Mouse (Mus musculus) neutrophil, adult 5-6 weeks (primary cell): Measurements from ENCODE around the gene Emid1. TPM values are rescaled to one million over a fixed set of nuclear protein-coding genes. Genes with fewer than 3 reads are reported as not detected.

ENCODE experiments used
- ATAC-seq: fragments of 151-379, 151-347 bp; 2 replicates; pipeline ENCODE4 v1.8.0; 2017; ENCODE audit warnings: mild to moderate bottlenecking, moderate TSS enrichment; ENCODE audit not compliant: insufficient number of reproducible peaks, poor library complexity, low FRiP score, severe bottlenecking; ENCODE audit errors: extremely low read depth
- total RNA-seq: library from RNA; stranded (forward); fragments of 200-1000 nt; gene quantifications from 2 replicates; pipeline ENCODE4 v1.2.3, GENCODE M21; 2017

The Emid1 gene
- total RNA-seq: 13.4 and 15.8 TPM in 2 replicates

DNA sequence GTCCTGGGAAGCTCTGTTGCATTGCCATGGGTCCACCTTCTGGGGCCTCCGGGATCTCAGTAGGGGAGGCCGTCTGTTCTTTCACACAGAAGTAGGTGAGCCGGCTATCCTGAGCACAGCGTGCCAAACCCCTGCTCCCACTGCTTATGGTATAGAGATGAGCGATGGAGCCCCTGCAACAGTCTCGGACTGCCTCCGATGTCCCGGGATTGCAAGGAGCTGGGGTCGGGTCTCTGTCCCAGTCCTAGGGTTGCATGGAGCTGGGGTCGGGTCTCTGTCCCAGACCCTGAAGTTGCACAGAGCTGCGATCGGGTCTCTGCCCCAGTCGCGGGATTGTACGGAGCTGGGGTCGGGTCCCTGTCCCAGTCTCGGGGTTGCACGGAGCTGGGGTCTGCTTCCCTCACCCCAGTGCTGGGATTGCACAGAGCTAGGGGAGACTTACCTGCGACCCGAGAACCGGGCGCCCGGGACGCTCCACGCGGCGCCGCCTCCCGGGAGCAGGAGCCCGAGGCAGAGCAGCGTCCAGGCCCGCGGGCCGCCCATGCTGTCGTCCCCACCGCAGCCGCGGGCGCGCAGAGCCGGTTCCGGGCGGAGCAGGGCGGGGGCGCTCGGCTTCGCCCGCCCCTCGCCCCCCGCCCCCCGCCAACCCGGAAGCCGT is at the start of gene Emid1:
TSS of gene Emid1 (minus strand) at position 578 of the 658 bp plus-strand sequence.
- ATAC-seq: no peak

- no peak for ATAC-seq
Measured at GRCm38 (mm10) chr11:5199879-5200278, 47.8 kb upstream of the Emid1 start.

- ATAC-seq: no peak
Measured at GRCm38 (mm10) chr11:5197068-5197467, 45.0 kb upstream of the Emid1 start.

DNA sequence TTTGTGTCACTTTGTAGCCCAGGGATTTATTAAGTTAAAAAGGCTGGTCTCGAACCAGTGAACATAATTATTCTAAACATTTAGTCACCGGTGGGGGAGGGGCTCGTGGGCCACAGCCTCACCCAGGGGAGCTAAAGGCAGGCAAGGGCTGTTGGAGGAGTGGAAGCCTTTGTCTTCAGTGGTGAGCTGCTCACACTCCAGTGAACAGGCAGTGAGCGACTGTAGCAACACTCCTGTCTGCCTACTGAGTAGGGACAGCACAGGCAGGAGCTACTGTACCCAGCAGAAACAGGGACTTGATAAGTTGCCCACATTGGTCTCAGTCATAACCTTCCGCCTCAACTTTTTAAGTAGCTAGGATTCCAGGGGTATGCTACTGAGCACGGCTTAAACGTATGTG is 44.5 kb upstream of the Emid1 start:
- ATAC-seq: no peak

DNA sequence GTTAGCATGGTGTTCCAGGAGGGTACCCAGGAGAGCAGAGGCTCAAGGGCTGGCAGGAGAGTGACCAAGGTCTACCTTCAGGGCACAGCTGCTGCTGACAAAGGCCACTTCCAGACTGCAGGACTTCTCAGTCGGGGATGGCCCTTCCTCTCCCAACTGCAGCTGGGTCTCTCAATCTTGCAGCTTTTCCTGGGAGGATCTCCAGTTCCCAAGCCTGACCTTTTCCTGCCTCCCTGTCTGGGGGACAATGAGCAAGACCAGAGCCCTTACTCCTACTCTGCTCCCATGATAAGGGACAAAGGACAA is 41.5 kb upstream of the Emid1 start:
- no peak for ATAC-seq

DNA sequence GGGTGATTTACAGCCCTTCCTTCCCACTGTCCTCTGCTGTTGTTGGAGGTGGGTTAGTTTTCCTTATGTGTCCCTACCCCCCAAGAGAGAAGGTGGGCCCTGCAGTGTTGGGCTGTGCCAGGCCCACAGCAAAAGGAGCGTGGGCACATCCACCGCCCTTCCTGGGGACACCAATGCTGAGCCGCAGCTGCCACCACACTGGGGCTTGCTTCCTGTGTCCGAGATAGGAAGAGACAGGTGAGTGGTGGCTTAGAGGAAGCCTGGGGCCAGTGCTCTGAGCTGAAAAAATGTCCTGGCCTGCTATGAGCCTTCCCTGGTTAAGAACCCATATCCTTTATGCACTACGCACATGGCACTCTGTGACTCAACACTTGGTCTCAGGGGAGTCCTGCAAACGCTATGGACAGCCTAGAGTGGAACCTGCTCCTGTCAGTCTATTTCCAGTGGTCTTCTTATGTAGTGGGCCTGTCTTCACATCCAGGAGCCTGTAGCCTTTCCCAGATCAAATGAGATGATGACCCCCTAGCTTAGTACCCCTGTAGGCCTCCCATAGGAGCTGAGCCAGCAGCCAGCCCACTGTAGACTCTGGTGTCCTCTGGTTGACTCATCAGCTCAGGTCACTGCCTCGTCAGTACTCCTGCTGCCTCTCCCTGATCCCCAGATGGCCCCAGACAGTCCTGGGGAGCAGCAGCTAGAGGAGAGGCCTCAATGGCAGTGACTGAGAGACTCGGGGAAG is 41.0 kb upstream of the Emid1 start:
- ATAC-seq: no peak

GRCm38 (mm10) chr11:5192084-5192516 is 40.0 kb upstream of the Emid1 start:
- ATAC-seq: no peak

GRCm38 (mm10) chr11:5189239-5189933 is 37.3 kb upstream of the Emid1 start:
- no peak for ATAC-seq

DNA sequence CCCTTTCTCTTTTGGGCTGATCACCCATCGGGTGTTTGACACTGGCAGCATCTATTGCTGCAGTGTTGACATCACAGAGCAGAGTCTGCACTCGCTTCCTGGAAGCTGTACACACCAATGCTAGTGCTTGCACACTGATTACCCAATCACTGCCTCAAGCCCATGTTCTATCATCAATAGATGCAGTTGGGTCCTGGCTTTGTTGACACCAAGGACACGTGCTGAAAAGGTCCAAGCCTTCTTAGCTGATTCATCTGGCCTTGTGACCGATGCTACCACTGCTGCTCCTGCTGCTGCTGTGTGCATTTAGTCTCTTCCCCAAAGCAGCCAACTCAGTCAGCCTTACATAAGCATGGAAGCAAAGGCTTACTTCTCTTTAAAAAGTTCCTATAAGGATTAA is 36.1 kb upstream of the Emid1 start:
- no peak for ATAC-seq

GRCm38 (mm10) chr11:5184832-5185231 is 32.8 kb upstream of the Emid1 start:
- no peak for ATAC-seq

- no peak for ATAC-seq
Measured at GRCm38 (mm10) chr11:5184250-5184649, 32.2 kb upstream of the Emid1 start.

GRCm38 (mm10) chr11:5182870-5183269 is 30.8 kb upstream of the Emid1 start:
- ATAC-seq: no peak

DNA sequence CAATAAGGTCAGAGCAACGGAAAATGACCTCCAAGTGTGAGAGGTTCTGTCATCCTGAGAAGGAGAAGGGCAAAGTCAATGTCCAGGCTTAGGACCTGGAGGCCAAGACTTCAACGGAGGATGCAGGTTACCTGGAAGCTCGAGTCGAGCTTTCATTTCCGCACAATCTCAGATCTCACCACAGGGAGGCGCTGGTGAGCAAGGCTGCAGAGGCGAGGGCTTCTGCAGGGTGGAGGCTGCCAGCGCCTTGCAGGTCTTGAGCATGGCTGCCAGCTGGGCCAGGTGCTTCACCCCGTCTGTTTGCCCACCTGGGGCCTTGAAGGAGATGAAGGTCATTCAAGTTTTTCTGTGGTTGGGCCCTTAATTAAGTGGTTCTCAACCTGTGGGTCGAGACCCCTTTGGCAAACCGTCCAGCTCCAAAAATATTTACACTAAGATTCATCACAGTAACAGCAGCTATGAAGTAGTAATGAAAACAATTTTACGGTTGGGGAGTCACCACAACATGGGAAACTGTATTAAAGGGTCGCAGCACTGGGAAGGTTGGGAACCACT is 29.9 kb upstream of the Emid1 start:
- peak; percentile 70 for ATAC-seq

DNA sequence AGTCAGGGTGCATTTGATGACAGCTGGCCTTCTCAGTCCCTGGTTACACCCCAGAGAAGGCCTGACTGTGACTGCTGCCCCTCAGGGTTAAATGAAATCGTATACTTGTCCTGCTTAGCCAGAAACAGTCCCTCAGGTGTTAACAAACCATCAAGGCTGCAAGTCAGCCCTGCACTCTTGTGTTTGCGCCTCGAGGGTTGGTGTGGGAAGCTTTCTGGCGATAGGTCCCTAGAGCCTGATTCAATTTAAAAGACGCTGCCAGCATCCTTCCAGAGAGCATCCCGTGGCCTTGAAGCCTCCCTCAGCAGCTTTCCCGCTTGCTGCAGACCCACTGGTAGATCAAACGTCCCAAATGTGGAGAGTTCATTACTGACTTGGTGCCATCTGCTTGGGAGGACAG is 27.3 kb upstream of the Emid1 start:
- ATAC-seq: no peak

GRCm38 (mm10) chr11:5177171-5177570 is 25.1 kb upstream of the Emid1 start:
- peak; percentile 73 for ATAC-seq

DNA sequence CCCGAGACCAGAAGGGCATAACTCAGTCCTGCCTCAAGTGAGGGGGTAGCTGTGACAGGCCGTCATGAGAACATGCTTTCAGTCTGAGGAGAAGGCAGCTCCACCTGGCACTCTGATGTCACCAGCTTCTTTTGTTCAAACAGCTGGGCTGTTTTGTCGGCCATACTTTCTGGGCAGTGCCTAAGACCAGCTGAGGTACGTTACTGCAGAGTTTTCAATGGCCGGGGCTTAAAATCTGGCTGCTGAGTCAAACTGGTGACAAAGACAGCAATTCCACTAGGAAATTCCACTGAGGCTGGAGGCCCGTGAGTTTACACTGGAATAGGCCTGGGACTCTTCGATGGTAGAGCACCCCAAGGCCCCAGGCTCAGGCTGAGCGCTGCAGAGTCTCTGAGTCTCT is 24.6 kb upstream of the Emid1 start:
- ATAC-seq: no peak

GRCm38 (mm10) chr11:5175866-5176265 is 23.8 kb upstream of the Emid1 start:
- no peak for ATAC-seq

DNA sequence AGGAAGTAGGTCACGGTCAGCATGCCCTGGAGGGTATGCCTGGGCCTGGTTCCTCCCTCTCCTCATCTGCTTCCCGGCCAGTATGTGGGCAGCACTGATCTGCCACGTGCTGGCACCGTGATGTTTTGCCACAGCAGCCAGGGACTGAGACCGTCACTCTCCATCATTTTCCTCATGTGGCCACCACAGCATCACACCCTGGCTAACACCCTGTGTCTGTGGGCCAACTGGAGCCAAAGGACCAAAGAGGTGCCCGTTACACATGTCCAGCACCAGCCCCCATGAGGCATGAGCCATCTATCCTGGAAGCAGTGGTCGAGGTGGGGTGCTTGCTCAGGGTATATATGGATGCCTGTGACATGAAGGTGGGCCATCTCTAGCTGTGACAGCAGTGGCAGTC is 23.1 kb upstream of the Emid1 start:
- no peak for ATAC-seq

GRCm38 (mm10) chr11:5172861-5173260 is 20.8 kb upstream of the Emid1 start:
- no peak for ATAC-seq

- ATAC-seq: no peak
Measured at GRCm38 (mm10) chr11:5167311-5167710, 15.3 kb upstream of the Emid1 start.
